Mouse (Mus musculus) midbrain, embryonic 10.5 days (tissue): ENCODE data around the gene Rgl3. TPM values are rescaled to one million over a fixed set of nuclear protein-coding genes. Genes with fewer than 3 reads are reported as not detected.

Source experiments
- DNase-seq: peaks from one replicate; pipeline ENCODE4 v3.0.0-alpha.2; 2017; ENCODE audit warnings: low spot score
- H3K27ac ChIP-seq: fragments of 300-500 bp; sonication (generic); replicated peaks from 2 replicates; pipeline ENCODE4 v1.5.1; 2016; ENCODE audit warnings: mild to moderate bottlenecking
- H3K27me3 ChIP-seq: fragments of 300-500 bp; sonication (generic); 2 replicates; pipeline ENCODE4 v1.6.1; 2016; ENCODE audit warnings: low read depth, mild to moderate bottlenecking; ENCODE audit not compliant: poor library complexity, severe bottlenecking
- H3K36me3 ChIP-seq: fragments of 300-500 bp; sonication (generic); 2 replicates; pipeline ENCODE4 v1.6.1; 2016; ENCODE audit warnings: mild to moderate bottlenecking, moderate library complexity
- H3K4me1 ChIP-seq: fragments of 300-500 bp; sonication (generic); 2 replicates; pipeline ENCODE4 v1.6.1; 2016
- H3K4me3 ChIP-seq: fragments of 300-500 bp; sonication (generic); 2 replicates; pipeline ENCODE4 v1.5.1; 2016; ENCODE audit warnings: mild to moderate bottlenecking, moderate library complexity
- H3K9me3 ChIP-seq: fragments of 300-500 bp; sonication (generic); replicated peaks from 2 replicates; pipeline ENCODE4 v1.6.1; 2016; ENCODE audit warnings: mild to moderate bottlenecking
- WGBS: fragments of 180-500 bp; shearing (Covaris S2); methylation state at CpG from one replicate; pipeline ENCODE4 v1.1.7; 2016; 5-methylcytosine and 5-hydroxymethylcytosine counted together
- polyA plus RNA-seq: library from polyadenylated mRNA; unstranded; fragments of >200 nt; fragmentation: Nextera tagmentation; extraction: Ambion mirVana; gene quantifications from 2 replicates; pipeline ENCODE4 v1.2.1, GENCODE M21; 2016

Gene Rgl3
- 3.0 and 3.7 TPM in 2 replicates for polyA plus RNA-seq

- peak within 1 kb of the TSS; percentile 46; the same call in 1 of the 2 replicates for H3K27ac ChIP-seq
- H3K9me3 ChIP-seq: no peaks in the 10 kb centered on the region
- peak within 1 kb of the TSS; percentile 60 for H3K4me3 ChIP-seq
- H3K36me3 ChIP-seq: no peaks in the 10 kb centered on the region
- H3K27me3 ChIP-seq: peaks cover 89% of the 10 kb centered on the region
- WGBS: under 1% methylated on average over 42 of the region's 42 CpGs
- peak; percentile 62 for DNase-seq
- peaks cover 33% of the 10 kb centered on the region for H3K4me1 ChIP-seq
Measured at GRCm38 (mm10) chr9:21989230-21990110, at the start of gene Rgl3. TSS of gene Rgl3 (minus strand) at chr9:21989446.

GRCm38 (mm10) chr9:22037826-22038225 lies 48.6 kb upstream of the Rgl3 start:
- no peaks in the 10 kb centered on the region for H3K27me3 ChIP-seq
- 88% methylated on average over 10 of the region's 10 CpGs for WGBS
- no peak overlapping the region for H3K27ac ChIP-seq
- peaks cover 48% of the 10 kb centered on the region for H3K36me3 ChIP-seq
- no peak for DNase-seq
- H3K4me1 ChIP-seq: peaks cover 21% of the 10 kb centered on the region
- no peaks in the 10 kb centered on the region; the same call in 1 of the 2 replicates for H3K9me3 ChIP-seq
- no peak overlapping the region for H3K4me3 ChIP-seq

- DNase-seq: peak; percentile 39
- Histone ChIP-seq H3K36me3 (peaks cover 69% of the 10 kb centered on the region), H3K4me3 (no peak overlapping the region), H3K27ac (peak overlapping the region; percentile 82), H3K4me1 (peaks cover 21% of the 10 kb centered on the region), H3K9me3 (no peaks in the 10 kb centered on the region; the same call in 1 of the 2 replicates), H3K27me3 (no peaks in the 10 kb centered on the region)
- WGBS: 53% methylated on average over 6 of the region's 6 CpGs
Measured at GRCm38 (mm10) chr9:22035300-22036044, 46.2 kb upstream of the Rgl3 start.

GRCm38 (mm10) chr9:22030386-22030785 lies 41.1 kb upstream of the Rgl3 start:
- no peak for DNase-seq
- Histone ChIP-seq H3K4me1 (peaks cover 47% of the 10 kb centered on the region), H3K27me3 (no peaks in the 10 kb centered on the region), H3K9me3 (no peaks in the 10 kb centered on the region), H3K36me3 (peaks cover 84% of the 10 kb centered on the region), H3K27ac (no peak overlapping the region), H3K4me3 (no peak overlapping the region)
- 95% methylated on average over 9 of the region's 9 CpGs for WGBS

GRCm38 (mm10) chr9:22028467-22028866 lies 39.2 kb upstream of the Rgl3 start:
- DNase-seq: peak; percentile 53
- H3K36me3 ChIP-seq: peaks cover 85% of the 10 kb centered on the region
- H3K27ac ChIP-seq: peak overlapping the region; percentile 81
- no peaks in the 10 kb centered on the region for H3K9me3 ChIP-seq
- WGBS: 35% methylated on average over 7 of the region's 7 CpGs
- no peaks in the 10 kb centered on the region for H3K27me3 ChIP-seq
- H3K4me1 ChIP-seq: peaks cover 56% of the 10 kb centered on the region
- peak overlapping the region; percentile 27; the same call in 1 of the 2 replicates for H3K4me3 ChIP-seq

- peaks cover 68% of the 10 kb centered on the region for H3K36me3 ChIP-seq
Measured at GRCm38 (mm10) chr9:22024592-22024991, 35.3 kb upstream of the Rgl3 start.

GRCm38 (mm10) chr9:22017208-22017825 lies 28.1 kb upstream of the Rgl3 start:
- Histone ChIP-seq H3K4me1 (peaks cover 25% of the 10 kb centered on the region), H3K27ac (no peak overlapping the region), H3K4me3 (no peak overlapping the region), H3K36me3 (peaks cover 71% of the 10 kb centered on the region), H3K9me3 (no peaks in the 10 kb centered on the region), H3K27me3 (no peaks in the 10 kb centered on the region)
- DNase-seq: no peak
- 88% methylated on average over 7 of the region's 7 CpGs for WGBS

More at GRCm38 (mm10) chr9:22024592-22024991, 35.3 kb upstream of the Rgl3 start:
- peak; percentile 36 for DNase-seq
- whole genome bisulfite sequencing: 47% methylated on average over 8 of the region's 8 CpGs
- no peaks in the 10 kb centered on the region for H3K27me3 ChIP-seq
- H3K4me3 ChIP-seq: no peak overlapping the region
- H3K4me1 ChIP-seq: peaks cover 56% of the 10 kb centered on the region
- H3K9me3 ChIP-seq: no peaks in the 10 kb centered on the region
- peak overlapping the region; percentile 56 for H3K27ac ChIP-seq

- H3K4me1 ChIP-seq: peaks cover 27% of the 10 kb centered on the region
- DNase-seq: no peak
- H3K9me3 ChIP-seq: no peaks in the 10 kb centered on the region
- peaks cover 78% of the 10 kb centered on the region for H3K36me3 ChIP-seq
- 79% methylated on average over 10 of the region's 10 CpGs for WGBS
- no peak overlapping the region for H3K4me3 ChIP-seq
- no peaks in the 10 kb centered on the region for H3K27me3 ChIP-seq
- no peak overlapping the region for H3K27ac ChIP-seq
Measured at GRCm38 (mm10) chr9:22016245-22016644, 27.0 kb upstream of the Rgl3 start.

GRCm38 (mm10) chr9:22012731-22013130 lies 23.5 kb upstream of the Rgl3 start:
- Histone ChIP-seq H3K27me3 (no peaks in the 10 kb centered on the region), H3K4me1 (peaks cover 18% of the 10 kb centered on the region), H3K27ac (no peak overlapping the region), H3K36me3 (peaks cover 90% of the 10 kb centered on the region), H3K9me3 (no peaks in the 10 kb centered on the region), H3K4me3 (no peak overlapping the region)
- WGBS: 93% methylated on average over 13 of the region's 13 CpGs
- DNase-seq: no peak

- Histone ChIP-seq H3K27ac (no peak overlapping the region), H3K4me3 (no peak overlapping the region), H3K9me3 (no peaks in the 10 kb centered on the region), H3K36me3 (peaks cover 94% of the 10 kb centered on the region), H3K4me1 (peaks cover 7% of the 10 kb centered on the region), H3K27me3 (no peaks in the 10 kb centered on the region)
- no peak for DNase-seq
- 93% methylated on average over 5 of the region's 5 CpGs for WGBS
Measured at GRCm38 (mm10) chr9:22011055-22011454, 21.8 kb upstream of the Rgl3 start.

GRCm38 (mm10) chr9:22004546-22004945 lies 15.3 kb upstream of the Rgl3 start:
- H3K4me3 ChIP-seq: peak overlapping the region; percentile 71
- H3K36me3 ChIP-seq: peaks cover 59% of the 10 kb centered on the region
- DNase-seq: no peak
- no peaks in the 10 kb centered on the region for H3K27me3 ChIP-seq
- peaks cover 31% of the 10 kb centered on the region for H3K4me1 ChIP-seq
- no peaks in the 10 kb centered on the region for H3K9me3 ChIP-seq
- no peak overlapping the region for H3K27ac ChIP-seq
- 94% methylated on average over 12 of the region's 12 CpGs for WGBS

GRCm38 (mm10) chr9:22003163-22003554 lies 13.9 kb upstream of the Rgl3 start:
- no peaks in the 10 kb centered on the region for H3K27me3 ChIP-seq
- DNase-seq: no peak
- WGBS: under 1% methylated on average over 18 of the region's 18 CpGs
- no peaks in the 10 kb centered on the region for H3K9me3 ChIP-seq
- H3K27ac ChIP-seq: peak overlapping the region; percentile 83
- H3K36me3 ChIP-seq: peaks cover 45% of the 10 kb centered on the region
- H3K4me3 ChIP-seq: peak overlapping the region; percentile 71
- H3K4me1 ChIP-seq: peaks cover 31% of the 10 kb centered on the region
